Mouse (Mus musculus) heart, adult 9 months (tissue): ENCODE data around the gene Tfdp2.
A peak's percentile ranks its signal among the peaks of the same experiment; 100 is the strongest.
"Not testable (repeated sequence)": the region's sequence is repeated elsewhere in the genome, so short reads cannot be mapped to it uniquely, and the experiment has no call there.

Experiments used
- DNase-seq, 2 experiments: peaks; one replicate each; pipeline ENCODE4 v3.0.0; 2022; ENCODE audit warnings: low spot score in 2 of 2

Tfdp2 gene

GRCm38 (mm10) chr9:96195885-96196622, at the start of gene Tfdp2:
TSS of gene Tfdp2 (plus strand) at chr9:96196275.
- peak; percentile 90 to 91 for DNase-seq

- DNase-seq = no peak
Measured at GRCm38 (mm10) chr9:96152801-96153200, 43.3 kb upstream of the Tfdp2 start.

GRCm38 (mm10) chr9:96158431-96158830, 37.6 kb upstream of the Tfdp2 start:
- DNase-seq = peak; percentile 46 to 56

GRCm38 (mm10) chr9:96159047-96159446, 37.0 kb upstream of the Tfdp2 start:
- DNase-seq = no peak

GRCm38 (mm10) chr9:96160767-96161166, 35.3 kb upstream of the Tfdp2 start:
- DNase-seq = peak; percentile 54 to 68

- DNase-seq = no peak
Measured at GRCm38 (mm10) chr9:96162421-96162820, 33.7 kb upstream of the Tfdp2 start.

GRCm38 (mm10) chr9:96163443-96163842, 32.6 kb upstream of the Tfdp2 start:
- no peak for DNase-seq

- DNase-seq = not testable (repeated sequence)
Measured at GRCm38 (mm10) chr9:96163983-96164382, 32.1 kb upstream of the Tfdp2 start.

- DNase-seq = peak; percentile 34 to 67
Measured at GRCm38 (mm10) chr9:96167168-96167585, 28.9 kb upstream of the Tfdp2 start.

GRCm38 (mm10) chr9:96170600-96170999, 25.5 kb upstream of the Tfdp2 start:
- no peak for DNase-seq

GRCm38 (mm10) chr9:96184909-96185308, 11.2 kb upstream of the Tfdp2 start:
- DNase-seq = no peak

GRCm38 (mm10) chr9:96186701-96187100, 9.4 kb upstream of the Tfdp2 start:
- no peak for DNase-seq

- peak in 1 of 2 experiments; percentile 28 for DNase-seq
Measured at GRCm38 (mm10) chr9:96196636-96197181, 634 bp downstream of the Tfdp2 start.

GRCm38 (mm10) chr9:96197806-96198205, 1.7 kb downstream of the Tfdp2 start:
- peak; percentile 36 to 52 for DNase-seq

GRCm38 (mm10) chr9:96203663-96204062, 7.6 kb downstream of the Tfdp2 start:
- no peak for DNase-seq

GRCm38 (mm10) chr9:96207428-96207827, 11.4 kb downstream of the Tfdp2 start:
- no peak for DNase-seq

- no peak for DNase-seq
Measured at GRCm38 (mm10) chr9:96213036-96213645, 17.1 kb downstream of the Tfdp2 start.

- DNase-seq = no peak
Measured at GRCm38 (mm10) chr9:96214171-96214570, 18.1 kb downstream of the Tfdp2 start.

- DNase-seq = no peak
Measured at GRCm38 (mm10) chr9:96217299-96217698, 21.2 kb downstream of the Tfdp2 start.

GRCm38 (mm10) chr9:96217799-96218198, 21.7 kb downstream of the Tfdp2 start:
- DNase-seq = no peak

GRCm38 (mm10) chr9:96219114-96219669, 23.1 kb downstream of the Tfdp2 start:
- no peak for DNase-seq

GRCm38 (mm10) chr9:96220419-96220818, 24.3 kb downstream of the Tfdp2 start:
- DNase-seq = no peak

- DNase-seq = peak; percentile 46 to 52
Measured at GRCm38 (mm10) chr9:96223302-96223701, 27.2 kb downstream of the Tfdp2 start.
